Mouse (Mus musculus) ovary, postnatal 36 days (tissue): ENCODE measurements at regions not wholly inside any gene's neighbourhood (a gene's known extent, or its start where the extent isn't known, plus 50 kb on each side); places are given as distances from the start of the nearest gene placed in this dataset.
A peak's percentile ranks its signal among the peaks of the same experiment; 100 is the strongest.

Source experiments
- DNase-seq: peaks from one replicate; pipeline ENCODE4 v3.0.0; 2022; ENCODE audit warnings: low spot score, mixed read lengths

DNA sequence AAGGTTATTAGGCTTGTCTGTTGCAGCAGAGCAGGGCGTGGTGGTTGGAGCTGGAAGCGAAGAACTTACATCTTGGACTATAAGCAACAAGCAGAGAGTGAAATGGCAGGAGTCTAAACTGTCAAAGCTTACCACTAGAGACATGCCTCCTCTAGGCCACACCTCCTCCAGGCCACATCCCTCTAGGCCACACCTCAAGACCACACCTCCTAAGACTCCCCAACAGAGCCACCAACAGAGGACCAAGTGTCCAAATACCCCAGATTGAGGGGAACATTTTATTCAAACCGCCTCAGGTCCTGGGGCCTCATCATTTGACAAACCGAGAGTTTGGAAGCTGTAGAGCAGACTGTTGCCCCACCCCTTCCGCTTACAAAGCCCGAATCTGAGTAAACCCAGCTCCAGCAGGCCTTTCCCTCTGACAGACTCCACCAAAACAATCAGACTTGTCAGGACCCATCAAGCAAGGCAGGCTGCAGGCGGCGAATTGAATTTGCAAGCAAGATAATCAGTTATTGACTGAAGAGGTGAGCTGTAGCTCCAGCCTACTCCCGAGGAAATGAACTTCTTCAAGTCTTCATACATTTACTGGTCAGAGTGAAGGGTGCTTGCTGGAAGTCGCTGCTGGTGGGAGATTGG, 253.5 kb upstream of the Kcnab2 start:
- no peak for DNase-seq

DNA sequence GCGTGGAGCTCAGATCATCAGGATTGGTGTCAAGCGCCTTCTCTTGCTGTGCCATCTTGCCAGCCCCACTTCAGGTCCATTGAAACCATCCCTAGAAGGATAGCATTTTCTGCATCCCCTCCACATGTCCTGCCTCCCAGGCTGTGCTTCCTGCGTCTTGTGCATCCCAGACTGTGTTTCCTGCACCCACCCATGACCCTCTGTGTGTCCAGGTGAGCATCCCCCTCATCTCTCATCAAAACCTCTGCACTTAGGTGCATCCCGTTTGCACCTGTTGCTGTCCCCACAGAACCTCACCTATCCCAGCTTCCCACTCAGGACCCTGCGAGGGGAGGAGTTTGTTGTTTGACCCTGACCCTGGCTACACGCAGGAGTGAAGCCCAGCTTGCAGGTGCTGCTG, 251.8 kb upstream of the Kcnab2 start:
- no peak for DNase-seq

DNA sequence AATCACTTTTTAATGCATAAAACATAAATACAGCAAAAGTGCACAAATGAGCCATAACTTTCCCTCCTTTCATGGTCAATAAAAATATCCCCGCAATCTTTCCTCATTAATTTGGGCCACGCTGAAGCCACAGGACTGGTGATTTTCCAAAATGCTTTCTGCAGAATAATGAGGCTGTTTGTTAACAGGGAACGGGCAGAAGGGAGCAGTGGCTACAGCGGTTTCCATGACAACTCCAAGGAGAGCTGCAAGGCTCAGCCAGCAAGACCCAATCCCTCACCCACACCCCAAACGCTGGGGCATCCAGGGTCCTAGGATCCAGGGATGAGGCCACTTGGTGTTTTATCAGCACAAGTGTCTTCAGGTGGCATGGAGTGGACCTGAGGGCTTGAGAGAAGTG, 248.2 kb upstream of the Kcnab2 start:
- no peak for DNase-seq

DNA sequence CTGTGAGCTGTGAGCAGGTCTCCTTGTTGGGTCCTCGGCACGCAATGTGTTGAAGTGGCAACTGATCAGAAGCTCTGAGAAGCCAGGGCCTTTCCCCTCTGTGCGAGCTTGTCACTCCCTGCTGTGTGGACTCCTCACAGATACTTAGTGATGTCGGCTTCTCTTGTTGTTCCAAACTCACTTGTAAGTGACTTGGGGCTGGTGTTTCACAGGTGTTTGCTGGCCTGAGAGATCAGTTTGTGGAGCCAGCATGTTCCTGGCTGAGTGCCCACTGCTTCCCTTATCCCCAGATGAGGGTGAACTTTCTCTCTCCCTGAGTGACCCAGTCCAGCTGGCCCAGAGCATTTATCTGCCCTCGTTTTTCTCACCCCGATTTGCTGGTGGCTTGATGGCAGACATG, 247.8 kb upstream of the Kcnab2 start:
- no peak for DNase-seq

DNA sequence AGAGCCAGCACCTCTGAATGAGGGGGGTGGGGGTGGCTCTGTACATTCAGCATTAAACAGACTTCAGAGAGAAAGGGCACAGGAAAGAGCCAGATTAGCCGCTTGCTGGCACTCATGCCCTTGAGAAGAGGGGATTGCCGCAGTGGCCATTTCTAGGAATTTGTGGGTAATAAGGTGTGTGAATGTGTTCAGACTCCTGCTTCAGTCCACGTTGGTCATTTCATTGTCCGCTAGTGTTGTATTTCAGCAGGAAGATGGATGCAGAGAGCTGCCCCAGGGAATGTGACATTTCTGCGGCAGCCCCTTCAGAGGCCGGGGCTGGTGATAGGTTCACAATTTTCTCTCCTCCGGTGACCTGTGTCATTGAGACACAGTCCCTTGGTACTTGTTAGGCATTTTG, 247.1 kb upstream of the Kcnab2 start:
- no peak for DNase-seq

DNA sequence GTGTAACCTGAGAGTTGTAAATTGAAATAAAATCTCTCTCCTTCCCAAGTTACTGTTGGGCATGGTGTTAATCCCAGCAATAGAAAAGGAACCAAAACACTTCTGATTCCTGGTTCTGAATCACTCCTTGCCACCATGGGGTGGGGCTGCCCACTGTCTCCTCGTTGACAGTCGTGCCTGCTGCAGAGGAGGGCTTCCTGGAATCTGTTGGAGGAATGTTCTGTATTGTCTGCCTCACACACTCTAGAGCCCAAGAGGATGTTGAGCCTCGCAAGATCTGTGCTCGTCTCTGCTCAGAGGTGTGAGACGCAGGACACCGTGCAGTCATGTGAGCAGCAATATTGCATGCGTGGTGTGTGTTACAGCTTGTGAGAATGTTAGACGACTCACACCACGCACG, 246.4 kb upstream of the Kcnab2 start:
- DNase-seq: no peak

DNA sequence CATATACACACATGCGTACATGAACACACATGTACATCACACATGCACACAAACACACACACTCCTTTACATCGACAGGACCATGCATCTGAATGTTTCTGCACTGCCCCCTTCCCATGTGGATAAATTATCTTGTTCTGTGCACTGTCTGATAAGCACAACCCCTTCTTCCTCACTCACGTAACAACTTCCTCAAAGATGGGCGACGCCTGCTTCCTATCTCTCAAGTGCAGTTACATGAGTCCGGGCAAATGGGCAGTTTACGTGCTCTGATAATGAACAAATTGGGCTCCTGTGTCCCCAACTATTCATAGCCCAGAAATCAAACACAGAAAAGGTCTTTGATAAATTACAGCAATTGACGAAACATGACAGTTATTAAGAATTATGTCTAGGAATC, 242.9 kb upstream of the Kcnab2 start:
- DNase-seq: no peak

DNA sequence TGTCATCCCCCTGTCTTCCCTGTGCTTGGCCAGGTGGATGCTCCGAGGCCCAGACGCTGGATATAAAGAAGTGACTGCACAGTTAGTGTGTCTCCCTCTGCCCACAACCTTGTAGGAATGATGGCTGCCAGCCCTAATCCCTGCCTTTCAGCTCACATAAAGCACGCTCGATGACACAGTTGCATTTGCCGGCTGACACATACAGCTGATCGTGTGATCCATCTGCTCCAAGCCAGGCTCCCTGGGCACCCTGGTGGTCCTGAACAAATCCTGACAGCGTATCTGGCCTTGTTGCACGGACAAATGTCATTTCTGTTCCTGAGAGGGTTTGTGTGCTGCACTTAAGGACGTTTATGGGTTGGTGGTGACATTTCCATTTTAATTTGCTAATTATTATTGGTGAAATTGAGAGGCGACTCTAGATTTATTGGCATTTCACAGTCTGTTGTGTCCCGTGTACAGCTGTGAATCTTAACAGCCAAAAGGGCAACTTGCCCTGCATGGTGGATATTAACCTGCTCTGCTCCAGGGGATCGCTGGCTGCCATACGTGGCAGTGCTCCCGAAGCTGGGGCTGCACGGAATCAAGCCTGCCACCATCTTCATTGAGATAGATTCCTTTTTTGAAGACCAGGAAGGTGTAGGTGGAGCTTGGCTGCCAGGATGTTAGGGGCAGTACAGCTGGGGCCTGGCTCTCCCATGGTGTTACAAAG, 241.9 kb upstream of the Kcnab2 start:
- DNase-seq: no peak

DNA sequence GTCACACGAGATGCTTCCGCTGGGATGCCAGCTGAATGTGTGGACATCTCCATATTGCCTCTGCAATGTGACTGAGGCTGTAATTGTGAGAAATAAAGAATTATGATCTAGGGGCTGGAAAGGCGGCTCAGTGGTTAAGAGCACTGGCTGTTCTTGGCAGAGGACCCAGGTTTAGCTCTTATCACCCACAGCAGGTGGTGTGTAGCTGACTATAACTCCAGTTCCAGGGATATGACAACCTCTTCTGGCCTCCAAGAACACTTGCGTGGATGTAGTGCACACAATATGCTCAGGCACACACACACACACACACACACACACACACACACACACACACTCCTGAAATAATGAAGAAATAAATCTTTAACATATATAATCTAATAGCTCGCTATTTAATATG, 232.7 kb upstream of the Kcnab2 start:
- no peak for DNase-seq

DNA sequence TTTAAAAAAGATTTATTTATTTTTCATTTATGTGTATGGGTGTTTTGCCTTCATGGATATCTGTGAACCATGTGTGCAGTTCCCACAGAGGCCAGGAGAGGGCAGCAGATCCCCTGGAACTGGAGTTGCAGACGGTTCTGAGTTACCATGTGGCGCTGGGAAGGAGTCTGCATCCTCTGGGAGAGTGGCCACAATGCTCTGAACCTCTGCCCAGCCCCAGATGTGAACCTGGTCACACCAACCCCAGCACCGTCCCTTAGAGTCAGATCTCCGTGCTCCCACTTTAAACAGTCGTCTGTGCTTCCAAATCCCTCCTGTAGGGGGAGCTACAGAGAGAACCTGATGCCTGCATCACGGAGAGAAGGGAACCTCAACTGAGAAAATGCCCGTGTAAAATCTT, 222.5 kb upstream of the Kcnab2 start:
- DNase-seq: no peak

DNA sequence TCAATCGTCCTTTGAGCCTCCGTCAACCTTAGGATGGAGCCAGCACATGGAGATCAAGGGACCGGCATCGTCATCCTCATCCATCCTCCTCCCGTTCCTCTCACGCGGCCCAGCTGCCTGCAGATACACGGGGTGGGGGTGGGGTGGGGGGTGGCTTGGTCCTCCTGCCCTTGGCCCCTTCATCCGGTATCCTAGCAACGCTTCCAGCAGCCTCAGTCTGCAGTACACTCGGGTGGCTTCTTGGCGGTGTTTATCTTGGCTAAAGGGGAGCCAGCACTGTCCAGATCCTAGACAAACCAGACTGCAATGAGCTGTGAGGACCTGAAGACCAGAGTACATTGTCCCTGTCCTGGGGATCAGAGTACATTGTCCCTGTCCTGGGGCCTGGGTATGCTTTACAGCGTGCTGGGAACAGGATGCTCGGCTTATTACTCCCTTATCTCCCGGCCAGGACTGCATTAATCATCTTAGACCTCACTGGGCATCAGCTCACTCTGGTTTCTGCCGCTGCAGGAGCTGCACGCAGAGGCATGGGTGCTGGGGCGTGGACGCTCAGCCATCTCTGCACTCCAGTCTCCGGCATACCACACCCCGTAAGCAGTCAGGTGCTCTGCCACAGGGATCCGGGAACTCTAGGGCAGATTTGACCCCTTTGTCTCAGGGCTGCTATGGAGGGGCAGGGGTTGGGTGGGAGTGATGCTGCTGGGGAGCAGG, 219.7 kb upstream of the Kcnab2 start:
- no peak for DNase-seq

DNA sequence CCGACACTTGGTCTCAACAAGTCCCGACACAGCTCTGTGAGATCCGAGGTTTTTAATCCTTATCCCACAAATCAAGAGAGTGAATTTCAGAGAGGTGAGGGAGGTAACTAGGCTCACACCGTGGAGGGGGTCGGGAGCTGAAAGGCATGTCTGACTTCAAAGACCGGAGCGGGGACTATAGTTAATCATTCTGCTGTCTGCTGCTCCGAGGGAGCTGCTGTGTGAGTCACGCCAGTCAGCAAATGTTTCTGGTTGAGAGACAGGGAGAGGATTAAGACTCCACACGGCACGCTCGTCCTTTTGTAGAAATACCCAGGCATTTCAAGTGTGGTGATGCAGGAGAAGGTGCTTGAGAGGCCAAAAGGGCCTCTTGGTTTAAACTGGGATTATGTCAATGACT, 214.1 kb upstream of the Kcnab2 start:
- DNase-seq: no peak

DNA sequence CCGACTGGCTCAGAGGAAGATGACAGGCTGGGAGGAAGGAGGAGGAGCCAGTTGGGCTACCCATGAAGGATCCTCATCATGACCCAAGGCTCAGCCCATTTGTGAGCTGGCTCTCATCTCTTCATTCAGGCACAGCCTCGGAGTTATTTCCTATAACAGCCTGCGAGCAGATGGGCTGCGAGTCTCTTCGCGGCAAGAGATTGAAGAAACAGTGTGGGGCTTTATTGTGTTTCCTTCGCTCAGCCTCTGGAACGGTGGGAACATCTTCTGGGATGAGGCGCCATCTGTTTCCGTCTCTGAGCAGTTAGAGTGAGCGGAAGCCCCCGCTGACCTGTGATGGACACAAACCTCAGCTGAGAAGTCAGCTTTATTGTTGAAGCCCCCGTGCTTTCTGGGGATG, 213.6 kb upstream of the Kcnab2 start:
- no peak for DNase-seq

DNA sequence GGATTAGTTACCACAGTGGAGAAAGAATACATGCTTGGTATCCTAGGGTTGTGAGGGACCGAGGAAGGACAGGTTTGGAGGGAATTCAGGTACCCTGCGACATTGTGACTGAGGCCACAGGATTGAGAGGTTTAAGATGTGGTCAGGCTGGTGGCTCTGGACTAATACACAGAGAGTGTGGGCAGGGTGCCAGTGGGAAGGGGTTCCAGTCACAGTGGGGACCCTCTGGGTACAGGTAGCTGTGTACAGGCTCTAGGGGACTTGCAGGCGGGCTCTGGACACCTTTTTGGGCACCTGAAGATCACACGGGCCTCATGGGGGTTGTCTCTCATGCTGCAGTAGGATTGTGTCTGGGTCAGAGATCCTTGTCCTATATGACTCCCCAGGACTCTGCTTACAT, 213.1 kb upstream of the Kcnab2 start:
- no peak for DNase-seq

DNA sequence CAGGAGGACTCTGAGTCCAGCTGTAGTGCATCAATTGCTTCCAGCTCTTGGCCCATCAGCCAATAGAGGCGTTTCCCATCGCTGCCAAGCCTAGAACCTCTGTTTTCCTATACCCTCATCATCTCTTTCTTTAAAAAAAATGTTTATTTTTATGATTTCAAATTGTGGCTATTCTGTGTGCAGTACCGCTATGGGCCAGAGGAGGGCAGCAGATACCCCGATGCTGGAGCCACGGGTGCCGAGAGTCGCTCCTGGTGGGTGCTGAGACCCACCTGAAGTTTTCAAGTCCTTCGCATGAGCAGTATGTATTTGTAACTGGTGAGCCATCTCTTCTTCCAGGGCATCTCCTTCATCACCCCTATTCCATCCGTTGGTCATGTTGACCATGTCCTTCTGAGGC, 212.2 kb upstream of the Kcnab2 start:
- DNase-seq: no peak

DNA sequence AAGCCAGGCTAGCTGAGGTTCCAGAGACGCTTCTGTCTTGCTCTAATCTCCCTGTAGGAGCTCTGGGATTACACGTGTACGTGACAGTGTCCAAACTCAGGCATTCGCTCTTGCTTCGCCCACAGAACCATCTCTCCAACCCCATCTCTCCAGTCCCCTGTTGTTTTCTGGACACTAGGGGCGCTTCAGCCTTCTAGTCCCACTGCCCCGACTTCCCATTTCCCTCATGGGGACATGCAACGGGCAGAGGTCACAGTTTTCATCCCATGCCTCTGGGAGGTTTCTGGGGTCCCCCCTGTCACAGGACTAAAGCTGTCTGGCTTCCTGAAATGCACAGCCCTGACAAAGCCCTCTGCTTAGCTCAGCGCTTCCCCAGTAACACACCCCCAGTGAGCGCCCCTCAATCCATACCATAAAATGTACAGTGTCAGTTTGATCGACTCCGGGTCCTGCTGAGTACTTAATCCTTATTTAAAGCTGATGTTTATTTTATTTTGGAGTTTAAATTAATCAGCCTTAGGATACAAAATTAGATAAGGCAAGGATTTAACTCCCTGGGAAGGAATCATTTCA, 208.9 kb upstream of the Kcnab2 start:
- no peak for DNase-seq

DNA sequence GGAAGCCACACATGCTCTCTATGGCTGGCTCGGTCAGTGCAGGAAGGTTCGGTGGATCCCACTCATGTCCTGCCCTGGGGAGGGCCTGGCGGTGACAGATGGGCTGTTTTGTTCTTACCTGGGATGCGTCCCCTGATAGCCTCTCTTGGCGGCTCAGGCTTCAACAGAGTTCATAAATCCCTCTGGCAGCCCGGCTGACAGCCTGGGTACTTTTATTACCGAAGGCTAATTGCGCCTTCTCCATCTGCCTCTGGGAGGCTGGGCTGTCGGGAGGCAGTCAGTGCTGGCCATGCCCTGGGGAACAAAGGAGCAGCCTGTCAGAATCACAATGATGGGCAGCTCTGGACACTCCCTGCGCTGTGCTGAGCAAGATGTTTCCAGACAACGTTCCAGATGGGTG, 196.5 kb upstream of the Kcnab2 start:
- DNase-seq: no peak

DNA sequence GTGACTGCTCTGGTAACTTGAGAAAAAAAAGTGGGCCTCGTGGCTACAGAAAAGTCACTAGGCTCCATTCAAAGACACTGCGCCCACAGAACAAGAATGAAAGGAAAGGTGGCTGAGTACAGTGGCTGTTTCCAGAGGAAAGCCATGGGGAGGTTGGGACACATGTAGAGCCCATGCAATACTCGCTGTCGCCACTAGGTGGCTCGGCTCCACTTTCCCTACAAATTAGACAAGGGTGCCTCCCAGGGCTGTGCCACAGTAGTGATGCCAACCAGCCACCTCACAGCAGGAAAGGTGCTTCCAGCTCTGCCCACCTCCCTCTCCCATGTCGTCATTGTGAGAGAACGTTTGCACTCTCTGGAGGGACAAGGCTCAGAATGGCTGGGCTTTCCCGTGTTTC, 185.8 kb upstream of the Kcnab2 start:
- DNase-seq: peak; percentile 5

DNA sequence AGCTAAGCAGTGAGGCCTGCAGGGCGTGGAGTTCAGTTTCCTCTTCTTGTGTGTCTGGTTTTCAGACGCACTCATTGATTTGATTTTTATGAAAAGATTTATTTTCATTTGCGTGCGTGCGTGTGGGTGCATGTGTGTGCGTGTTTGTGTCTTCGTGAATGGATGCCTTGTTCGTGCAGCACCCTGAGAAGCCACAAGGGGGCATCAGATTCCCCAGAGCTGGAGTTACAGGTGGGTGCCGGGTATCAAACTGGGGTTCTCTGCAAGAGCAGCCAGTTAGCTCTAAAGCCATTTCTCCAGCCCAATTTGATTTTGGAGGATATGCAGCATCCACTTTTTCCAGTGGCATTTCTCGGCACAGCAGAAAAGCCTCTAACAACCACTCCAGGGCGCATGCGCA, 185.4 kb upstream of the Kcnab2 start:
- no peak for DNase-seq

DNA sequence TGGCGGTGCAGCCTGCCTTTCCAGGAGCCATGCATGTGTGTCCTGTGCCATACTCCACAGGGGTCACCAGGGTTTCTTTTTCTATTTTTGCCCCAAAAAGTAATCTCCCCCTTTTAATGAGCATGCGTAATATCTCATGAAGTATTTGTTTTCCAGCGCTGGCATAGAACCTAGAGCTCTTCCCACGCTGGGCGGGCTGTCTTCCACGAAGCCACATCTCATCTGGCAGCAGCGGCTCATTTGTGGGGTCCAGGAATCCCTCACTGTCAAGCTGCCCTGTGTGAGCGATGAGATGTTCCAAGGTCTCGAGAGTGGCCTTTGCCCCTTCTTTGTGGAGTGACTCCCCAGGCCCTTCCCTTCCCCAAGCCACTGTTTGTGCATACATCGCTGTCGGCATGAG, 184.8 kb upstream of the Kcnab2 start:
- DNase-seq: no peak

DNA sequence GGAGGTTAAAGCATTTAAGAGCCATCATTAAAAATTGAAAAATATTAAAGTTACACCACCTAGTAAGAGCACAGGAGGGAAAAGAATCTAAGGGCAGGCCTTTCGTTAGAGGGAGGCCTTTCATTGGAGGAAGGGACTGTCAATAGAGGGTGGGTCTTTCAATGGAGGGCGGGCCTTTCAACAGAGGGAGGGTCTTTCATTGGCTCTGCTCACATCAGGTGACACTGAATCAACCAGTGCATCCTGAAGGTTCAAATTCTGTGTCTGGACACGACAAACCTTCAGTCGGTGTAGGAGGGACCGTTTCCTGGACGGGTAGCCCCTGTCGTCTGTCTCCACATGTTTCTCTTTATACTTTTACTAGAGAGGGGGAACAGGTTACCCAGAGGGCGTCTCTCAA, 172.5 kb upstream of the Kcnab2 start:
- no peak for DNase-seq

DNA sequence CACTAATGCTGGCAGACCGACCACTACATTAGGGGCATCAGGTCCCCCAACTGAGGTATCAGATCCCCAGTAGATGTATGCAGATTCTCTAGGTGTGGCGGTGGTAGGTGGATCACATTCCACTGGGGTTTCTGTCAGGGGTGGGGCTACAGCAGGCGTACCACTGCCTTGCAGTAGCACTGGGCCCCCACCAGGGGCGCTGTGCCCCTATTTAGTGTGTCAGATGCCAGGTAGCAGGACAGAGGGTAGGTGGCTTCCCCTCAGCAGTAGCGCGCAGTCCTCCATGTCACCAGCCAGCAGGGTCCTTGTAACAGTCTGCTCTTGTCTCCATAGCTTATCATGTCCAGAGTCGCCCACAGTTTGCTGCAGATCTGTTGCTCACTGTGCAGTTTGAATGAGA, 169.9 kb upstream of the Kcnab2 start:
- no peak for DNase-seq

DNA sequence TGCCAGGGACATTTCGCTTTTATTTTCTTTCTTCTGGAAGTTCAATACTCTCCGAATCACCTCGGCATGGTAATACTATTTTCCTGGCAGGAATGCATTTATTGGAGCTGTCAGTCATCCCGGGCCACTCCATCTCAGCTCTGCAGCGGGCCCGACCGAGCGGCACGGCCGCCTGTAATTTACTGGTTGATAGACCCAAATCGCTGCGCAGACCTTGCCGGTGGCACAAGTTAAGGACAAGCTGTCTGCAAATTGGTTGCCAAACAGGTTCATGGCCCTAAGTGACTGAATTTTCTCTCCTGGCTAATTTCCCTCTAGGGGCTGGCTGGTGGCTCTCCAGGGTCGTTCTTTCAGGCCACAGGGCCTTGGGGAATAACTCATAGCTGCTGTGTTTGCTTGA, 169.4 kb upstream of the Kcnab2 start:
- no peak for DNase-seq
